Mouse (Mus musculus) leukemia stem cell, adult 10-12 weeks (primary cell): ENCODE data around the gene Nosip. TPM values are rescaled to one million over a fixed set of nuclear protein-coding genes. Genes with fewer than 3 reads are reported as not detected.

Experiments
- polyA plus RNA-seq: library from polyadenylated mRNA; stranded (reverse); fragments of >175 nt; gene quantifications from 2 replicates; pipeline ENCODE4 v1.2.3, GENCODE M21; 2012; ENCODE audit warnings: low replicate concordance

Nosip gene
- polyA plus RNA-seq = 116 and 136 TPM in 2 replicates

GRCm38 (mm10) chr7:45062239-45062835 lies at the start of gene Nosip, which contains the start of gene Prrg2:
Gene Nosip (plus strand): TSS chr7:45062429.
Gene Prrg2 (minus strand): TSS chr7:45062677.

GRCm38 (mm10) chr7:45015957-45016612 lies 46.1 kb upstream of the Nosip start, which contains the start of gene Scaf1:
Gene Scaf1 (minus strand): TSS chr7:45016363.

GRCm38 (mm10) chr7:45017242-45018061 lies 44.8 kb upstream of the Nosip start, which contains the start of gene Rras:
Gene Rras (plus strand): TSS chr7:45017961.

GRCm38 (mm10) chr7:45052862-45053116 lies 9.4 kb upstream of the Nosip start, which contains the start of gene Prr12:
Gene Prr12 (minus strand): TSS chr7:45052881.

GRCm38 (mm10) chr7:45092048-45092447 lies 29.8 kb downstream of the Nosip start, which contains the start of gene Rcn3:
Gene Rcn3 (minus strand): TSS chr7:45092221.

GRCm38 (mm10) chr7:45103652-45104180 lies 41.5 kb downstream of the Nosip start, which contains the start of gene Fcgrt:
Gene Fcgrt (minus strand): TSS chr7:45103851.

GRCm38 (mm10) chr7:45124224-45125143 lies 62.3 kb downstream of the Nosip start, which contains the start of gene Rps11:
Gene Rps11 (minus strand): TSS chr7:45124439.

Other genes starting within 250 kb of the Nosip start
- 34.9 and 262 TPM in 2 replicates for gene Nup62, start 246.3 kb upstream of the Nosip start, polyA plus RNA-seq
- gene Il4i1, start 246.0 kb upstream of the Nosip start, polyA plus RNA-seq = 32.0 and 50.1 TPM in 2 replicates
- gene Atf5, start 245.8 kb upstream of the Nosip start, polyA plus RNA-seq = 316 and 493 TPM in 2 replicates
- gene Akt1s1, start 213.4 kb upstream of the Nosip start, polyA plus RNA-seq = 700 and 1,277 TPM in 2 replicates
- 84.2 and 127 TPM in 2 replicates for gene Tbc1d17, start 213.3 kb upstream of the Nosip start, polyA plus RNA-seq
- 44.0 and 47.7 TPM in 2 replicates for gene Pnkp, start 205.3 kb upstream of the Nosip start, polyA plus RNA-seq
- 43.6 and 56.8 TPM in 2 replicates for gene Ptov1, start 192.6 kb upstream of the Nosip start, polyA plus RNA-seq
- gene Med25, start 169.7 kb upstream of the Nosip start, polyA plus RNA-seq = 556 and 706 TPM in 2 replicates
- 65.8 and 103 TPM in 2 replicates for gene Fuz, start 166.3 kb upstream of the Nosip start, polyA plus RNA-seq
- 202 and 215 TPM in 2 replicates for gene Ap2a1, start 132.9 kb upstream of the Nosip start, polyA plus RNA-seq
- 0.42 TPM in 1 of 2 replicates, not detected in the other for gene Tsks, start 119.2 kb upstream of the Nosip start, polyA plus RNA-seq
- 12.5 and 13.7 TPM in 2 replicates for gene Cpt1c, start 87.6 kb upstream of the Nosip start, polyA plus RNA-seq
- 27.7 and 67.9 TPM in 2 replicates for gene Prmt1, start 75.9 kb upstream of the Nosip start, polyA plus RNA-seq
- gene Irf3, start 64.8 kb upstream of the Nosip start, polyA plus RNA-seq = 87.3 and 130 TPM in 2 replicates
- 87.8 and 102 TPM in 2 replicates for gene Bcl2l12, start 63.7 kb upstream of the Nosip start, polyA plus RNA-seq
- gene Scaf1, start 46.1 kb upstream of the Nosip start, polyA plus RNA-seq = 217 and 410 TPM in 2 replicates
- 5.5 and 13.5 TPM in 2 replicates for gene Rras, start 44.5 kb upstream of the Nosip start, polyA plus RNA-seq
- gene Prr12, start 9.5 kb upstream of the Nosip start, polyA plus RNA-seq = 79.4 and 112 TPM in 2 replicates
- 37.4 and 43.1 TPM in 2 replicates for gene Prrg2, start 248 bp downstream of the Nosip start, polyA plus RNA-seq
- gene Rcn3, start 29.8 kb downstream of the Nosip start, polyA plus RNA-seq = 46.7 and 64.8 TPM in 2 replicates
- gene Fcgrt, start 41.4 kb downstream of the Nosip start, polyA plus RNA-seq = 110 and 181 TPM in 2 replicates
- gene Rps11, start 62.0 kb downstream of the Nosip start, polyA plus RNA-seq = 30.5 and 135 TPM in 2 replicates
- gene Rpl13a, start 66.3 kb downstream of the Nosip start, polyA plus RNA-seq = 3,721 and 5,411 TPM in 2 replicates
- gene Gm45713, start 73.8 kb downstream of the Nosip start, polyA plus RNA-seq = 0.19 and 1.7 TPM in 2 replicates
- gene Flt3l, start 74.0 kb downstream of the Nosip start, polyA plus RNA-seq = 27.9 and 74.5 TPM in 2 replicates
- gene Pih1d1, start 91.9 kb downstream of the Nosip start, polyA plus RNA-seq = 30.9 and 48.1 TPM in 2 replicates
- 59.4 and 89.2 TPM in 2 replicates for gene Aldh16a1, start 92.2 kb downstream of the Nosip start, polyA plus RNA-seq
- gene Slc17a7, start 101.5 kb downstream of the Nosip start, polyA plus RNA-seq = 0.08 and 0.46 TPM in 2 replicates
- 0.24 and 4.6 TPM in 2 replicates for gene Gfy, start 117.1 kb downstream of the Nosip start, polyA plus RNA-seq
- gene Pth2, start 118.6 kb downstream of the Nosip start, polyA plus RNA-seq = not detected in 2 replicates
- gene Ccdc155, start 142.5 kb downstream of the Nosip start, polyA plus RNA-seq = 1.1 and 1.2 TPM in 2 replicates
- 46.7 and 92.2 TPM in 2 replicates for gene Dkkl1, start 149.7 kb downstream of the Nosip start, polyA plus RNA-seq
- gene Tead2, start 153.3 kb downstream of the Nosip start, polyA plus RNA-seq = 1.1 and 1.3 TPM in 2 replicates
- gene Cd37, start 176.7 kb downstream of the Nosip start, polyA plus RNA-seq = 162 and 431 TPM in 2 replicates
- gene Slc6a16, start 178.7 kb downstream of the Nosip start, polyA plus RNA-seq = not detected in 2 replicates
- 0.11 TPM in 1 of 2 replicates, not detected in the other for gene Slc6a21, start 215.1 kb downstream of the Nosip start, polyA plus RNA-seq